Mouse (Mus musculus): ENCODE data around the gene Ttc1. TPM values are rescaled to one million over a fixed set of nuclear protein-coding genes. Genes with fewer than 3 reads are reported as not detected.
A peak's percentile ranks its signal among the peaks of the same experiment; 100 is the strongest.

The Ttc1 gene
- 53.2 TPM in 2 replicates for polyA plus RNA-seq (2015; fragmentation: Nextera tagmentation; extraction: Ambion mirVana)

DNA sequence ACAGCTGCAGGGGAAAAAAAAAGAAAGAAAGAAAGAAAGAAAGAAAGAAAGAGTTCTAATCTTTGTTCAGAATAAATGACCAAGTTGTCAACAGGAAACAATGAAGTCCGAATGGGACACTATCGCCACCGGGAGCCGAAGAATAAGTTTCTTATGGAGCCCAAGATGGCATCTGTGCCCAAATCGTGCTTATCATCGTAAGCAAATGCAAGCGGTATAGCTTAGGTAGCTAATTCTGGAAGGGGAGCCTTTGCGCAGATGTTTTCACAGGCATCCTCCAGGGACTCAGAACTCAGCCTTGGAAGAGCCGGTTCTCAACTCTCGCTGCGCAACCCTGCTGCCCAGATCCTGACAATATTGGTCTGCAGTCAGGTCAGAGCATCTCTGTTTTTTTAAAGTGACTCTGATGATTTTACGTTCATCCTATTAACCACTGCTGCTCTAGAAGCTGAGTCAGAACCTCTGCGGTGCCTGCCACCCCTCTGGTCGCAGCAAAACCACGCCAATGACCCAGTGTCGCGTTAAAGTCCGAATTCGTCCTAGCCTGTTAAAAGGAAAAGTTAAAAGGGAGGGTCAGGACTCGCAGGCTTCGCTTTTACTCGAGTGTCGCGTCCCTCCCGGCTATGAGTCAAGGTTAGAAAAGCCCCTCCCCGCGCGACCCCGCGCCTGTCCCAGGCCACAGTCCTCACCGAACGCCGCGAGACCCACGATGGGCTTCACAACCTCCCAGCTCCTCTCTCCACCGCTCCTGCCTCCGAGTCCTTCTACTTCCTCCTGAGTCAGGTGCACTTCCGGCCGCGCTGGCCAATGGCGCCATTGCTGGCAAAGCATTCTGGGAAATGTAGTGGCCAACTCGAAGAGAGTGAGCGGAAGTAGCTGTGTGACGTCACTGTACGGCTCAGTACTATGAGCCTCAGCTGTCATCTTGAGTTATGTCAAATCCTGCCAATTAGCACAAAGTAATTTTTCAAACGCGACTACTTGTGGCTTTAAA is at the start of gene Ttc1:
Gene Ttc1 (minus strand): TSS at position 776 of the 994 bp plus-strand sequence.
- no peaks in the 10 kb centered on the region for H3K27me3 ChIP-seq (replicated peaks; ENCODE audit: insufficient read depth, low read length)
- H3K4me3 ChIP-seq (ENCODE audit: low read depth, low read length) = peak within 1 kb of the TSS; percentile 78
- peak within 1 kb of the TSS; percentile 73; the same call in 1 of the 2 replicates for H3K27ac ChIP-seq (ENCODE audit: low read length)
- ATAC-seq = peak; percentile 99
- peak within 1 kb of the TSS; percentile 80 for H3K9ac ChIP-seq (replicated peaks; ENCODE audit: low read depth)
- H3K4me2 ChIP-seq (replicated peaks; ENCODE audit: low read depth, low read length) = peak within 1 kb of the TSS; percentile 63
- DNase-seq (ENCODE audit: low spot score) = peak; percentile 99
- TF ChIP-seq EP300 (IDR thresholded peaks at IDR 0.05) (no peak), CTCF (IDR thresholded peaks at IDR 0.05) (no peak)
- peaks cover 10% of the 10 kb centered on the region for H3K36me3 ChIP-seq (ENCODE audit: insufficient read depth, low read length)
- H3K9me3 ChIP-seq (ENCODE audit: low read length) = no peaks in the 10 kb centered on the region
- H3K4me1 ChIP-seq (ENCODE audit: insufficient read depth, low read depth, low read length) = peaks cover 6% of the 10 kb centered on the region; the same call in 1 of the 2 replicates
- 3% methylated on average over 47 of the region's 47 CpGs for WGBS

DNA sequence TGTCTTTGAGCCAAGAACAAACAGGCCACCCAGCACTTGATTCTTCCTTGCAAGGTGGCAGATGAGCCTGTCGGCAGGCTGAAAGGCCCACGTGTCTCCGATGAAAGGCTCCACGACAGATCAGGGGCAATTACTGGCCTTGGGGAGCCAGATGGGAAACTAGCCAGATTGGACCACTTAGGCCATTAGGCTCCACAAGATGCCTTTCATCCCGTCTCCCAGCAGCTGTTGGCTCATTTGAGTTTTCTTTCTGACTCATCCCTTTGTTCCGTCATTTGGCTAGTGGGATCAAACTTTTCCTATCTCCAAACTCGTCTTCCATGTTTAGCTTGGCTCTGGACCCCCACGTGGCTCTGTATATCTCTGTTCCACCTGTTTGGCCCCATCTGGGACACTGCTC is 48.2 kb upstream of the Ttc1 start:
- H3K9ac ChIP-seq (replicated peaks; ENCODE audit: low read depth) = no peak overlapping the region
- no peak for ATAC-seq
- WGBS = 56% methylated on average over 8 of the region's 8 CpGs
- no peaks in the 10 kb centered on the region for H3K9me3 ChIP-seq (ENCODE audit: low read length)
- no peak for TF ChIP-seq CTCF (IDR thresholded peaks at IDR 0.05)
- no peak for TF ChIP-seq EP300 (IDR thresholded peaks at IDR 0.05)
- no peaks in the 10 kb centered on the region for H3K27me3 ChIP-seq (replicated peaks; ENCODE audit: insufficient read depth, low read length)
- no peaks in the 10 kb centered on the region for H3K4me1 ChIP-seq (ENCODE audit: insufficient read depth, low read depth, low read length)
- H3K36me3 ChIP-seq (ENCODE audit: insufficient read depth, low read length) = no peaks in the 10 kb centered on the region
- DNase-seq (ENCODE audit: low spot score) = no peak
- no peak overlapping the region for H3K4me2 ChIP-seq (replicated peaks; ENCODE audit: low read depth, low read length)
- no peak overlapping the region for H3K4me3 ChIP-seq (ENCODE audit: low read depth, low read length)
- no peak overlapping the region for H3K27ac ChIP-seq (ENCODE audit: low read length)

DNA sequence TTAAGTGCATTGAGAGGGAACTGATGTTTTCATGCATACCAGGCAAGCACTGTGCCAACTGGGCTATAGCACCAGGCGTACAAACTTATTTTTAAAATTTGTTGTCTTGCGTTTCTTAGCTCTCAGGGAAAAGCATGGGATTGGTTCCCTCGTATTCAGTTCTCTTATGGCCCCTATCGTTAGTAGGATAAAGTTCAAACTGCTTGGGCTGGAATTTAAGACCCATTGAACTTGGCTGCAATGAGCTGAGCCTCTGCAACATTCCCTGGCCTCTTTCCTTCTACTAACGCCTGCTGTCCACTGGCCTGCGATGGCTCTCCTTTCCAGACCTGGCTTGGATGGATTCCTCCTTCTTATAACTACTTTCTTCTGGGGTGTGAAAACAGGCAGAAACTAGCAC is 42.6 kb upstream of the Ttc1 start:
- DNase-seq (ENCODE audit: low spot score) = peak; percentile 67
- H3K36me3 ChIP-seq (ENCODE audit: insufficient read depth, low read length) = no peaks in the 10 kb centered on the region
- H3K27ac ChIP-seq (ENCODE audit: low read length) = no peak overlapping the region
- H3K4me1 ChIP-seq (ENCODE audit: insufficient read depth, low read depth, low read length) = no peaks in the 10 kb centered on the region
- 70% methylated on average over 6 of the region's 6 CpGs for WGBS
- ATAC-seq = peak; percentile 57
- H3K4me2 ChIP-seq (replicated peaks; ENCODE audit: low read depth, low read length) = no peak overlapping the region
- no peak overlapping the region for H3K9ac ChIP-seq (replicated peaks; ENCODE audit: low read depth)
- H3K9me3 ChIP-seq (ENCODE audit: low read length) = no peaks in the 10 kb centered on the region
- H3K27me3 ChIP-seq (replicated peaks; ENCODE audit: insufficient read depth, low read length) = no peaks in the 10 kb centered on the region
- TF ChIP-seq EP300 (IDR thresholded peaks at IDR 0.05) (no peak), CTCF (IDR thresholded peaks at IDR 0.05) (no peak)
- H3K4me3 ChIP-seq (ENCODE audit: low read depth, low read length) = no peak overlapping the region

DNA sequence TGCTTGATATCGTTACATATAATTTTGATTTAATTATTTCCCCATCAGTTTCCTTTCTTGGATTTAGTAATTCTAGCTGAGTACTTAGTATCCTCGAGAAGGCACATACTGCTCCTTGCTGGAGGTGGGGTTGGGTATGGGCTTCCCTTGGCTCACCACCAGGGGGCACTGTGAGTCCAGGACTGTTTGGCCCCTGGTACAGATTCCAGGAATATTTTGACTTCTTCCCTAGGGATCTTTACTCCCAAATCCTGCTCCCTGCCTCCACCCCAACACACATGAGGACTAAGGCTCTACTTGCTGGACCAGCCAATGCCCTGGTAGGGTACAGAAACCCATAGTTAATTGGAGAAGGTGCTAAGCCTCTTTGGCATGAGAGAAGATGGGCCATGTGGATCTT is 36.0 kb upstream of the Ttc1 start:
- H3K4me1 ChIP-seq (ENCODE audit: insufficient read depth, low read depth, low read length) = no peaks in the 10 kb centered on the region
- ATAC-seq = peak; percentile 74

DNA sequence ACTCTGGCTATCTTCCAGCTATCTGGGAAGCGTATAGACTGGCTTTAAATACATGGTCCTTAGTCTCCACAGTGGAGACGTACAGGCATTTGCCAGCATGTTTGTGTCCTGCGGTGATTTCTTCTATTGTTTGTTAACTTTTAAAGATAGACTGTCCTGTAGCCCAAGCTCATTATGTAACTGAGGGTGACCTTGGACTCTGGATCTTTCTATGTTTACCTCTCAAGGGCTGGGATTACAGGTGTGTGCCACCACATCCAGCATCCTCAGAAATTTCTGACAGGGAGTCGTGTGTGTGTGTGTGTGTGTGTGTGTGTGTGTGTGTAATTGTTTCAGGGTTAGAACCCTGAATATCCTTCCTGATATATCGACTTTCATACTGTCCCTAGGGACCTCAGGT is 35.3 kb upstream of the Ttc1 start:
- Histone ChIP-seq H3K4me2 (replicated peaks; ENCODE audit: low read depth, low read length) (no peak overlapping the region), H3K9me3 (ENCODE audit: low read length) (no peaks in the 10 kb centered on the region), H3K36me3 (ENCODE audit: insufficient read depth, low read length) (no peaks in the 10 kb centered on the region), H3K27ac (ENCODE audit: low read length) (no peak overlapping the region), H3K4me1 (ENCODE audit: insufficient read depth, low read depth, low read length) (no peaks in the 10 kb centered on the region), H3K27me3 (replicated peaks; ENCODE audit: insufficient read depth, low read length) (no peaks in the 10 kb centered on the region), H3K4me3 (ENCODE audit: low read depth, low read length) (no peak overlapping the region), H3K9ac (replicated peaks; ENCODE audit: low read depth) (no peak overlapping the region)
- 67% methylated on average over 5 of the region's 5 CpGs for WGBS
- TF ChIP-seq EP300 (IDR thresholded peaks at IDR 0.05) (no peak), CTCF (IDR thresholded peaks at IDR 0.05) (no peak)
- ATAC-seq = no peak
- no peak for DNase-seq (ENCODE audit: low spot score)

More for the DNA sequence above, 36.0 kb upstream of the Ttc1 start:
- peak; percentile 85 for DNase-seq (ENCODE audit: low spot score)
- TF ChIP-seq CTCF (IDR thresholded peaks at IDR 0.05) (peak; percentile 90), EP300 (IDR thresholded peaks at IDR 0.05) (no peak)
- Histone ChIP-seq H3K9ac (replicated peaks; ENCODE audit: low read depth) (no peak overlapping the region), H3K9me3 (ENCODE audit: low read length) (no peaks in the 10 kb centered on the region), H3K27me3 (replicated peaks; ENCODE audit: insufficient read depth, low read length) (no peaks in the 10 kb centered on the region), H3K4me2 (replicated peaks; ENCODE audit: low read depth, low read length) (no peak overlapping the region), H3K36me3 (ENCODE audit: insufficient read depth, low read length) (no peaks in the 10 kb centered on the region), H3K27ac (ENCODE audit: low read length) (no peak overlapping the region), H3K4me3 (ENCODE audit: low read depth, low read length) (no peak overlapping the region)
- WGBS = 9% methylated on average over 2 of the region's 2 CpGs

DNA sequence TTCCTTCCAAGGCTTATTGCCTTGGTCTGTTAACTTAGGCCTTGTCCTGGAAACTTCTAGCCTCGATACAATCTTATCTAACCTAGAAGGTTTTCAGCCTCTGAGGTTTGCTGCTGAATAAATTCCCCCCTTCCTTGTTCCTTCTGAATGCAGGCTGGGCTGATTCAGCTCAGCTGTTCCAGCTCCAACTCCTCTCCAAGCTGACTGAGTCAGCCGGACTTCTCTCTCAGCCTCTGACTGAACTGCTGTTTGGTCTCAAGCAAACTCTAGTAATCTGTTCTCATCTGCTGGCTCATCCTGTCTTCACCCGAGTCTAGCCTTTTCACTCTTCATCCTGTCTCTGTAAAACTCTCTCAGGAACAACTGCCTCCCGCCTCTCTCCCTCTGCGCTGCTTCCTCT is 31.7 kb upstream of the Ttc1 start:
- DNase-seq (ENCODE audit: low spot score) = peak; percentile 41
- Histone ChIP-seq H3K27me3 (replicated peaks; ENCODE audit: insufficient read depth, low read length) (peaks cover 4% of the 10 kb centered on the region; the same call in 1 of the 2 replicates), H3K36me3 (ENCODE audit: insufficient read depth, low read length) (no peaks in the 10 kb centered on the region), H3K27ac (ENCODE audit: low read length) (no peak overlapping the region), H3K9ac (replicated peaks; ENCODE audit: low read depth) (no peak overlapping the region), H3K4me3 (ENCODE audit: low read depth, low read length) (no peak overlapping the region), H3K9me3 (ENCODE audit: low read length) (no peaks in the 10 kb centered on the region), H3K4me2 (replicated peaks; ENCODE audit: low read depth, low read length) (no peak overlapping the region), H3K4me1 (ENCODE audit: insufficient read depth, low read depth, low read length) (0 out of 2 replicates have a peak, but pooled peaks cover 4% of the 10 kb centered on the region)
- 52% methylated on average over 5 of the region's 5 CpGs for WGBS
- no peak for ATAC-seq
- TF ChIP-seq EP300 (IDR thresholded peaks at IDR 0.05) (no peak), CTCF (IDR thresholded peaks at IDR 0.05) (no peak)
